Mouse (Mus musculus): ENCODE results near the gene Enpep. TPM values are rescaled to one million over a fixed set of nuclear protein-coding genes. Genes with fewer than 3 reads are reported as not detected.
A peak's percentile ranks its signal among the peaks of the same experiment; 100 is the strongest.

Gene Enpep
- polyA plus RNA-seq, 1 experiment from 2014 or later, result 3.0 TPM

- H3K27ac ChIP-seq, result no peak overlapping the region
- no peaks in the 10 kb centered on the region for H3K9me3 ChIP-seq (ENCODE audit: control insufficient read depth, low read length)
- ATAC-seq (ENCODE audit: low FRiP score) (no peak), DNase-seq (ENCODE audit: low spot score) (no peak)
- peaks cover 92% of the 10 kb centered on the region for H3K27me3 ChIP-seq (ENCODE audit: control insufficient read depth, insufficient read depth, low read length)
- H3K9ac ChIP-seq, result no peak overlapping the region
- WGBS, result 3% methylated on average over 24 of the region's 24 CpGs
- H3K4me1 ChIP-seq (replicated peaks; ENCODE audit: control insufficient read depth, insufficient read depth, low read length), result no peaks in the 10 kb centered on the region
- H3K36me3 ChIP-seq (replicated peaks; ENCODE audit: control insufficient read depth, insufficient read depth), result no peaks in the 10 kb centered on the region
- H3K4me3 ChIP-seq (replicated peaks; ENCODE audit: low read length), result no peak overlapping the region
- no peak overlapping the region for H3K4me2 ChIP-seq (replicated peaks)
These were observed 111.7 kb downstream of the Enpep start for GRCm38 (mm10) chr3:129220681-129221379.

DNA sequence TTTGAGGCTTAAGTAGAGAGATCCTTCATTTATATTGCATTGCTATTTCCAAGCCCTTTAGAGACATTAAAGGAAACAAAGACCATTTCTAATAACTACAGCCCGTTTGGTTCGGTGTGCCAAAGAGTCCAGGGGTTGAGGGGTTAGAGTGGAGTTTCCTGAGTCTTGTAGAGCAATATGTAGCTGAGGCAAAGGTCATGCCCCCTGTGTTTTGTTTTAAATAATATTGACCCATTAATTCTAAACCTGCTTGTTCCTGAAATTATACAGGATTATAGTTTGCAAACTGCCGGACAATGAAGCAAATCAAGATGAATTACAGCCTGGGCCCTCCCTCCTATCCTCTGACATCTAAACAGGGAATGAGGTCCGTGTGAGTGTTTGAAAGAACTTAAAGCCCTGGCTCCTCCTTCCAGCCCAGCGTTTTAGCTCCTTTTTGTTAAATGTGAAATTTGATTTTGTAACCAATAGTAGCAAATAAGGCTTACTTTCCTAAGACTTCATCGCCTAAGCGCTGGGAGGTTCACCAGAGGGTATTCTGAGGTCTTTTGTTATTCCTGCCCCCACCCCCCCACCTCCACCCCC is 112.3 kb downstream of the Enpep start:
- H3K36me3 ChIP-seq (replicated peaks; ENCODE audit: control insufficient read depth, insufficient read depth), result no peaks in the 10 kb centered on the region
- H3K9me3 ChIP-seq (ENCODE audit: control insufficient read depth, low read length), result no peaks in the 10 kb centered on the region
- peaks cover 92% of the 10 kb centered on the region for H3K27me3 ChIP-seq (ENCODE audit: control insufficient read depth, insufficient read depth, low read length)
- ATAC-seq (ENCODE audit: low FRiP score) (no peak), DNase-seq (ENCODE audit: low spot score) (peak; percentile 35)
- no peak overlapping the region for H3K9ac ChIP-seq
- no peak overlapping the region for H3K4me3 ChIP-seq (replicated peaks; ENCODE audit: low read length)
- no peak overlapping the region for H3K4me2 ChIP-seq (replicated peaks)
- WGBS, result under 1% methylated on average over 7 of the region's 7 CpGs
- H3K4me1 ChIP-seq (replicated peaks; ENCODE audit: control insufficient read depth, insufficient read depth, low read length), result no peaks in the 10 kb centered on the region
- H3K27ac ChIP-seq, result no peak overlapping the region

Other genes with a start within 250 kb of the Enpep start
- 1.3 and 2.0 TPM in 2 replicates for gene Pitx2, start 132.8 kb downstream of the Enpep start, polyA plus RNA-seq (2014; fragmentation: Nextera tagmentation; extraction: Ambion mirVana)
- 27.5 and 39.5 TPM in 2 replicates for gene Elovl6, start 199.6 kb upstream of the Enpep start, polyA plus RNA-seq (2014; fragmentation: Nextera tagmentation; extraction: Ambion mirVana)